In genomic region chr8:121119635-121120455, GRCm38 (mm10) we compare ENCODE assay signal across 13 mouse cellular contexts. TPM values are rescaled to one million over a fixed set of nuclear protein-coding genes. Genes with fewer than 3 reads are reported as not detected.
DNase-seq lines count a peak whose midpoint lies in the region; ATAC-seq and TF ChIP-seq lines count a peak whose summit lies in the region.
"Had no signal": no experiment of that assay in that cellular context is flagged by ENCODE, and none has a peak within 500 bp of the region (broad histone marks: within the 10 kb centered on the region; RNA-seq: fewer than 3 reads in every experiment).

No protein-coding gene starts in this region.

- H3K4me3 ChIP-seq in kidney, adult 2 months (ENCODE audit: insufficient read depth, low read depth, low read length), result peak overlapping the region; percentile 41
- H3K4me3 ChIP-seq in embryonic facial prominence, embryonic 14.5 days (ENCODE audit: low read depth, low read length), result peak overlapping the region; percentile 59
- peak overlapping the region; percentile 68 for H3K4me3 ChIP-seq in limb, embryonic 13.5 days
- H3K4me3 ChIP-seq: forebrain, embryonic 13.5 days had no signal

- no peak for TF ChIP-seq CTCF in kidney, adult 2 months (conservative IDR thresholded peaks at IDR 0.05; ENCODE audit: insufficient read depth, insufficient read length, low read depth, low read length)

- no peaks in the 10 kb centered on the region for H3K9me3 ChIP-seq in embryonic facial prominence, embryonic 14.5 days (ENCODE audit: control insufficient read depth, low read length)
- H3K9me3 ChIP-seq in limb, embryonic 13.5 days, result 0 out of 2 replicates have a peak, but pooled peaks cover 4% of the 10 kb centered on the region

- H3K27ac ChIP-seq in kidney, adult 2 months (ENCODE audit: insufficient read depth, low read depth, low read length), result no peak overlapping the region
- H3K27ac ChIP-seq in embryonic facial prominence, embryonic 14.5 days (replicated peaks; ENCODE audit: low read depth, low read length), result no peak overlapping the region
- no peak overlapping the region for H3K27ac ChIP-seq in limb, embryonic 13.5 days
- H3K27ac ChIP-seq: forebrain, embryonic 13.5 days had no signal

- no peaks in the 10 kb centered on the region for H3K36me3 ChIP-seq in kidney, adult 2 months (ENCODE audit: control insufficient read depth, insufficient read depth, low read length)
- H3K36me3 ChIP-seq in embryonic facial prominence, embryonic 14.5 days (ENCODE audit: control insufficient read depth, insufficient read depth, low read length), result no peaks in the 10 kb centered on the region
- no peaks in the 10 kb centered on the region; the same call in 1 of the 2 replicates for H3K36me3 ChIP-seq in limb, embryonic 13.5 days
- H3K36me3 ChIP-seq: G1E had no signal

- H3K9ac ChIP-seq in embryonic facial prominence, embryonic 14.5 days (ENCODE audit: low read depth, low read length), result peak overlapping the region; percentile 77
- peak overlapping the region; percentile 80 for H3K9ac ChIP-seq in limb, embryonic 13.5 days
- H3K9ac ChIP-seq: forebrain, embryonic 13.5 days had no signal

- no peak for TF ChIP-seq POLR2A in kidney, adult 2 months (IDR thresholded peaks at IDR 0.05; ENCODE audit: low read depth, low read length)

- DNase-seq in kidney, adult 2 months, result no peak
- DNase-seq in kidney, adult 18-20 months, result no peak
- DNase-seq in embryo, embryonic 11 days, result peak; percentile 21
- DNase-seq in embryonic facial prominence, embryonic 14.5 days (ENCODE audit: low spot score), result no peak
- DNase-seq in cerebellum, adult 9-11 months, result no peak
- no peak for DNase-seq in testis, postnatal 14 days (ENCODE audit: low spot score)
- DNase-seq: adrenal gland, adult 2 months; cerebellum, adult 11-12 months; lung, adult 2 months had no signal

- WGBS in kidney, adult 2 months, result 55% methylated on average over 12 of the region's 12 CpGs
- 20% methylated on average over 12 of the region's 12 CpGs for WGBS in embryonic facial prominence, embryonic 14.5 days
- WGBS in limb, embryonic 13.5 days, result 10% methylated on average over 12 of the region's 12 CpGs

- H3K27me3 ChIP-seq in kidney, adult 2 months (replicated peaks; ENCODE audit: control insufficient read depth, insufficient read depth, low read length), result peaks cover 6% of the 10 kb centered on the region; the same call in 1 of the 2 replicates
- H3K27me3 ChIP-seq in embryonic facial prominence, embryonic 14.5 days (replicated peaks; ENCODE audit: control insufficient read depth, insufficient read depth, low read length), result peaks cover 95% of the 10 kb centered on the region
- H3K27me3 ChIP-seq in limb, embryonic 13.5 days, result peaks cover 92% of the 10 kb centered on the region

- ATAC-seq in embryonic facial prominence, embryonic 14.5 days (ENCODE audit: low read depth), result no peak
- no peak for ATAC-seq in limb, embryonic 13.5 days (ENCODE audit: low FRiP score, low read depth)
- ATAC-seq: forebrain, embryonic 13.5 days; inflammation-experienced regulatory T-cells, adult 6 months had no signal

- H3K4me1 ChIP-seq in kidney, adult 2 months (ENCODE audit: control insufficient read depth, insufficient read depth, low read length), result no peaks in the 10 kb centered on the region
- peaks cover 5% of the 10 kb centered on the region for H3K4me1 ChIP-seq in embryonic facial prominence, embryonic 14.5 days (ENCODE audit: control insufficient read depth, insufficient read depth, low read length)
- H3K4me1 ChIP-seq in limb, embryonic 13.5 days, result peaks cover 47% of the 10 kb centered on the region

- peak overlapping the region; percentile 91 for H3K4me2 ChIP-seq in embryonic facial prominence, embryonic 14.5 days (ENCODE audit: low read depth, low read length)
- peak overlapping the region; percentile 90 for H3K4me2 ChIP-seq in limb, embryonic 13.5 days (replicated peaks)
- H3K4me2 ChIP-seq: forebrain, embryonic 13.5 days had no signal

RNA-seq across cellular contexts. Expression of gene Foxc2, which starts 3.9 kb away (rescaled TPM):
- 5.8 and 7.4 TPM in 2 replicates for polyA plus RNA-seq in kidney, adult 2 months (2012; rRNA removed)
- polyA plus RNA-seq in embryonic facial prominence, embryonic 14.5 days (2014; fragmentation: Nextera tagmentation; extraction: Ambion mirVana), result 7.4 and 9.4 TPM in 2 replicates
- polyA plus RNA-seq in limb, embryonic 13.5 days (2015; fragmentation: Nextera tagmentation; extraction: Ambion mirVana), result 7.5 and 8.3 TPM in 2 replicates
- polyA plus RNA-seq: inflammation-experienced regulatory T-cells, adult 6 months had no signal

RNA-seq across cellular contexts. Expression of gene Foxl1, which starts 7.9 kb away (rescaled TPM):
- 0.75 and 1.2 TPM in 2 replicates for polyA plus RNA-seq in kidney, adult 2 months (2012; rRNA removed)
- 0.32 and 0.96 TPM in 2 replicates for polyA plus RNA-seq in embryonic facial prominence, embryonic 14.5 days (2014; fragmentation: Nextera tagmentation; extraction: Ambion mirVana)
- 0.15 and 0.18 TPM in 2 replicates for polyA plus RNA-seq in limb, embryonic 13.5 days (2015; fragmentation: Nextera tagmentation; extraction: Ambion mirVana)
- polyA plus RNA-seq: G1E; inflammation-experienced regulatory T-cells, adult 6 months had no signal

RNA-seq across cellular contexts. Expression of gene Mthfsd, which starts 11.7 kb away (rescaled TPM):
- polyA plus RNA-seq in kidney, adult 2 months (2012; rRNA removed), result 44.3 and 51.4 TPM in 2 replicates
- polyA plus RNA-seq in embryonic facial prominence, embryonic 14.5 days (2014; fragmentation: Nextera tagmentation; extraction: Ambion mirVana), result 46.1 and 56.7 TPM in 2 replicates
- 65.4 and 76.9 TPM in 2 replicates for polyA plus RNA-seq in limb, embryonic 13.5 days (2015; fragmentation: Nextera tagmentation; extraction: Ambion mirVana)

RNA-seq across cellular contexts. Expression of gene Foxf1, which starts 35.7 kb away (rescaled TPM):
- 0.52 and 0.69 TPM in 2 replicates for polyA plus RNA-seq in kidney, adult 2 months (2012; rRNA removed)
- 7.0 and 7.6 TPM in 2 replicates for polyA plus RNA-seq in embryonic facial prominence, embryonic 14.5 days (2014; fragmentation: Nextera tagmentation; extraction: Ambion mirVana)
- 0.43 and 0.86 TPM in 2 replicates for polyA plus RNA-seq in limb, embryonic 13.5 days (2015; fragmentation: Nextera tagmentation; extraction: Ambion mirVana)
- polyA plus RNA-seq: G1E had no signal
